8 mouse cellular contexts compared by ENCODE assay signal in the genomic region with DNA sequence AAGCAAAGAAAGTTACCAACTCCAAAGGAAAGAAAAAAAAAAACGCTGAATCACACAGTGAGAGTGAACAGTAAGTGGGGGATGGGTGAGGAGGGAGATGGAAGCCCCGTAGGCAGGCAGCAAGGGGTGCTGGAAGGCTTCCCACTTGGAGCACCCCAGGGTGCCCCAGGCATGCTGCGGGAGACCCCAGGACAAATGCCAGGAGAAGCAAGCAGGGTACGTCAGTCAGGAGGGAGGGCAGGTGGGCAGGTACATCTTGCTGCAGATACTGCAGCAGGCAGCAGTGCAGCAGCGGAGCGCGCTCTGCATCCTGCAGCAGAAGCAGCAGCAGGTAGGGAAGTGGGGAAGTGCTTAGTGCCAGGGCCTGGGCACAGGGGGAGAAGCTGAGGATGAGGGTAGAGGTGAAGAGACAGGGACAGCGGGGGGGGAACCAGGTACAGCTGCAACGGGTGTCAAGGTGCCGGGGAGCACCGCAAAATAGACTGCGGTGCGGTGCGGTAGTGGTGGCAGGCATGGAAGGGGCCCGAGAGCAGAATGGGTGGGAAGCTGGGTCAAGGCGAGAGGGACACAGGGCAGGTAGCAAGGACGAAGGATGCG. TPM values are rescaled to one million over a fixed set of nuclear protein-coding genes. Genes with fewer than 3 reads are reported as not detected.
DNase-seq lines count a peak whose midpoint lies in the region; ATAC-seq and TF ChIP-seq lines count a peak whose summit lies in the region.

A gene (plus strand): TSS at position 280 of the 597 bp plus-strand sequence.

- peak within 1 kb of the TSS; percentile 80 for H3K4me3 ChIP-seq in kidney, embryonic 14.5 days (ENCODE audit: low read length)
- H3K4me3 ChIP-seq in ES-E14 (ENCODE audit: insufficient read depth in 1 of 2, low read depth in 1 of 2, low read length in 2 of 2, poor library complexity in 1 of 2, severe bottlenecking in 1 of 2), result peak within 1 kb of the TSS; percentile 85 to 86
- peak within 1 kb of the TSS; percentile 78 for H3K4me3 ChIP-seq in intestine, postnatal 0 days (ENCODE audit: low read depth, low read length)
- H3K4me3 ChIP-seq in megakaryocyte, embryonic 14.5 days (replicated peaks), result peak within 1 kb of the TSS; percentile 96

- 0 out of 2 replicates have a peak, but pooled peaks have one; percentile 0 for ATAC-seq in kidney, embryonic 14.5 days (ENCODE audit: low FRiP score, low TSS enrichment)
- no peak for ATAC-seq in intestine, postnatal 0 days

- 3% methylated on average over 18 of the region's 18 CpGs for WGBS in kidney, embryonic 14.5 days
- WGBS in intestine, postnatal 0 days, result 2% methylated on average over 18 of the region's 18 CpGs

- no peak for TF ChIP-seq CTCF in intestine, postnatal 0 days (IDR thresholded peaks at IDR 0.05; ENCODE audit: low read depth)

- peaks cover 6% of the 10 kb centered on the region; the same call in 1 of the 2 replicates for H3K9me3 ChIP-seq in kidney, embryonic 14.5 days (ENCODE audit: control insufficient read depth, low read length)
- no peaks in the 10 kb centered on the region for H3K9me3 ChIP-seq in ES-E14 (ENCODE audit: control insufficient read depth, insufficient read depth, low read depth, low read length)
- 0 out of 2 replicates have a peak, but pooled peaks cover 5% of the 10 kb centered on the region for H3K9me3 ChIP-seq in intestine, postnatal 0 days (ENCODE audit: control insufficient read depth)
- H3K9me3 ChIP-seq in megakaryocyte, embryonic 14.5 days, result peaks cover 21% of the 10 kb centered on the region

- H3K27ac ChIP-seq in kidney, embryonic 14.5 days (ENCODE audit: low read depth, low read length), result peak within 1 kb of the TSS; percentile 74; the same call in 1 of the 2 replicates
- H3K27ac ChIP-seq in ES-E14 (ENCODE audit: insufficient read depth, low read depth, low read length, poor library complexity, severe bottlenecking), result no peak within 1 kb of the TSS
- H3K27ac ChIP-seq in intestine, postnatal 0 days (ENCODE audit: low read depth, low read length), result no peak within 1 kb of the TSS

- H3K36me3 ChIP-seq in kidney, embryonic 14.5 days (ENCODE audit: control insufficient read depth, insufficient read depth, low read length), result no peaks in the 10 kb centered on the region
- H3K36me3 ChIP-seq in ES-E14 (ENCODE audit: control insufficient read depth, insufficient read depth, low read length, poor library complexity, severe bottlenecking), result no peaks in the 10 kb centered on the region
- H3K36me3 ChIP-seq in intestine, postnatal 0 days (ENCODE audit: control insufficient read depth, insufficient read depth), result no peaks in the 10 kb centered on the region
- H3K36me3 ChIP-seq in megakaryocyte, embryonic 14.5 days (replicated peaks; ENCODE audit: low read length), result no peaks in the 10 kb centered on the region

- DNase-seq in kidney, postnatal 25 days, result no peak
- DNase-seq in ES-E14 (ENCODE audit: low read depth, low spot score), result no peak
- DNase-seq in cerebellum, postnatal 36 days, result peak; percentile 25 to 40
- no peak for DNase-seq in ovary, postnatal 14 days (ENCODE audit: low spot score)
- no peak for DNase-seq in embryo, embryonic 11 days

- H3K27me3 ChIP-seq in kidney, embryonic 14.5 days (ENCODE audit: control insufficient read depth, insufficient read depth, low read length), result peaks cover 9% of the 10 kb centered on the region; the same call in 1 of the 2 replicates
- peaks cover 19% of the 10 kb centered on the region for H3K27me3 ChIP-seq in intestine, postnatal 0 days (replicated peaks; ENCODE audit: control insufficient read depth, insufficient read depth, low read length)
- H3K27me3 ChIP-seq in megakaryocyte, embryonic 14.5 days (replicated peaks), result peaks cover 71% of the 10 kb centered on the region

- H3K4me2 ChIP-seq in kidney, embryonic 14.5 days (replicated peaks; ENCODE audit: low read depth, low read length), result peak within 1 kb of the TSS; percentile 79
- peak within 1 kb of the TSS; percentile 73 for H3K4me2 ChIP-seq in intestine, postnatal 0 days (replicated peaks; ENCODE audit: low read depth)

- in situ Hi-C loops in ES-E14 (cut with MboI; ENCODE audit: low sequenced_read_pairs in 2 of 2, unreplicated experiment in 2 of 2), result no loop called here

- H3K9ac ChIP-seq in kidney, embryonic 14.5 days (ENCODE audit: low read depth, low read length), result peak within 1 kb of the TSS; percentile 86
- peak within 1 kb of the TSS; percentile 86 for H3K9ac ChIP-seq in ES-E14 (ENCODE audit: insufficient read depth, low read depth, low read length, poor library complexity, severe bottlenecking)
- peak within 1 kb of the TSS; percentile 52 for H3K9ac ChIP-seq in intestine, postnatal 0 days (ENCODE audit: low read depth, low read length)

- peaks cover 13% of the 10 kb centered on the region for H3K4me1 ChIP-seq in kidney, embryonic 14.5 days (ENCODE audit: control insufficient read depth, insufficient read depth, low read length)
- peaks cover 0 to 21% of the 10 kb centered on the region in 2 experiments; a peak in 2 of 4 replicates for H3K4me1 ChIP-seq in ES-E14 (ENCODE audit: control insufficient read depth in 2 of 2, insufficient read depth in 2 of 2, low read length in 2 of 2, poor library complexity in 1 of 2)
- peaks cover 3% of the 10 kb centered on the region; the same call in 1 of the 2 replicates for H3K4me1 ChIP-seq in intestine, postnatal 0 days (replicated peaks; ENCODE audit: control insufficient read depth, insufficient read depth, low read length)
- H3K4me1 ChIP-seq in megakaryocyte, embryonic 14.5 days, result peaks cover 29% of the 10 kb centered on the region

TF ChIP-seq in ES-E14, 5 proteins besides CTCF, POLR2A, EP300 and RAD21:
- TF ChIP-seq ZNF384 (IDR thresholded peaks at IDR 0.05; ENCODE audit: low read depth, low read length), result no peak
- no peak for TF ChIP-seq ZC3H11A (IDR thresholded peaks at IDR 0.05; ENCODE audit: borderline replicate concordance, low read depth, low read length)
- TF ChIP-seq MAFK (IDR thresholded peaks at IDR 0.05; ENCODE audit: insufficient read depth, low read depth, low read length), result no peak
- TF ChIP-seq CHD2 (IDR thresholded peaks at IDR 0.05; ENCODE audit: low read depth, low read length), result no peak
- no peak for TF ChIP-seq HCFC1 (IDR thresholded peaks at IDR 0.05; ENCODE audit: borderline replicate concordance, insufficient read depth, low read length)

RNA-seq across cellular contexts. Expression of the gene that starts here (rescaled TPM):
- polyA plus RNA-seq in kidney, embryonic 14.5 days (2014; fragmentation: Nextera tagmentation; extraction: Ambion mirVana), result 3.3 and 3.7 TPM in 2 replicates
- 2.5 and 3.1 TPM in 2 replicates for total RNA-seq in ES-E14 (2012; rRNA removed)
- polyA plus RNA-seq in intestine, postnatal 0 days (2015; fragmentation: Nextera tagmentation; extraction: Ambion mirVana), result 0.47 and 0.48 TPM in 2 replicates
- 0.64 and 1.3 TPM in 2 replicates for polyA plus RNA-seq in megakaryocyte, embryonic 14.5 days (2012; ENCODE audit: insufficient read depth, low replicate concordance)

Comparison
In these comparisons a context has a peak if more than half of its experiments do, and no peak if none do; other contexts are left out.
1. DNase-seq: peak in cerebellum, postnatal 36 days (2 of 2); none in kidney, postnatal 25 days (0 of 2), ES-E14 (single experiment), ovary, postnatal 14 days (single experiment) and embryo, embryonic 11 days (single experiment).
2. Peak in every context shown above with its lines, with median percentiles within 50 percentile points of each other: H3K4me3 ChIP-seq and H3K9ac ChIP-seq.